Mouse (Mus musculus): ENCODE data around the gene C87436.

C87436 gene

DNA sequence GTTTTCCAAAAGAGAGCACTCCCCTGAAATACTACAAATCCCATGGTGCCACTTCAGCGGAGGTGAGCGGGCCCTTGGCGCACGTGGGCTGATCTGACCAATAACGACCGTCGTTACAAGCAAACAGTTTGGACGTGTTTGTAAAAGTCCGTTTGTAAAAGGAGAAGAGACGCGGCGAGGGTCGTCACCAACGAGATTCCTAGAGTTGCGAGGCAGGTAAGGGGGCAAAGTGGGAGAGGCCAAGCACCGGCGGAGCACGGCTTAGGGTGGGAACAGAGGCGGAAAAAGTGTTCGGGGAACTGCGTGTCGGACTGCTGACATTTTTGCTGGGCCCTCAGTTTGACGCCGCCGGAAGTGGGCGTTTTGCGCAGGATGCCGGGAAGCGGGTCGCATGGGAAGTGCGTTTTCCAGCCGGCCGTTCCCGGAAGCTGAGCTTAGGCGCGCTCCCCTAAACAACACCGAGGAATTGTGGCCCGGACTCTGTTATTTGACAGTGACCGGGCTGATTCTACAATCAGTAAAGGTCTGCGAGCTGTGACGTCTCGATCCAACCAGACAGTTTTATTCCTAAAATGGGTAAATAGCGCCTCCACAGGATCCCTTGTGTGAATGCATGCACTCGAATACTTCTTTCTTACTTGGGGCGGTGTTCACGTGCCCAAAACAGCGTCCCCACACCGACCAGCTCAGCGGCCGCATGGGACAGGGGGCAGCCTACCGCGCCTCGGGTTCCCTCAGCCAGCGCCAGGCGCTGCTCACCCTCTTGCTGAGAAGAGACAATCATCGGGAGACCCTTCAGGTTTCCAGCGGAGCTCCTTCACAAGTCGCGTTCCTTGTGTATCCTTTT is at the start of gene C87436:
Gene C87436 (plus strand): TSS at position 103 of the 847 bp plus-strand sequence.
- TF ChIP-seq GATA4 (IDR thresholded peaks at IDR 0.05; ENCODE audit: insufficient replicate concordance, low read length), result no peak

DNA sequence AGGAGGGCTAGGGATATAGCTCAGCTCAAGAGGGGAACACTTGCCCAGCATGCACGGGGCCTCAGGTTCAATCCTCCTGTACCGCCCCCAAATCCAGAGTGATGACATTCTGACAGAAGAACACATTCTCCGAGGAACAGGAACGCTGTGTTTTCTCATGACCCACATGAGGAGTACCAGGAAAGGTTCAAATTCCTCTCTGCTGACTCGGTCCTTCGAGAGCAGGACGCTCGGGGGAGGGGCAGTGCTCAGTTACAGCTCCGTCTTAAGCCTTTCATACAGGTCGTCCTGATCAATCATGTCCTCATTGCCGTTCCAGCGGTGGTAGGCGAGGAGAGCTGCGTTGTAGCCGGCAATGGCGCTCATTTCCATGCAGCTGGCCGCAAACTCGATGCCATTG is 49.7 kb upstream of the C87436 start:
- no peak for TF ChIP-seq GATA4 (IDR thresholded peaks at IDR 0.05; ENCODE audit: insufficient replicate concordance, low read length)

DNA sequence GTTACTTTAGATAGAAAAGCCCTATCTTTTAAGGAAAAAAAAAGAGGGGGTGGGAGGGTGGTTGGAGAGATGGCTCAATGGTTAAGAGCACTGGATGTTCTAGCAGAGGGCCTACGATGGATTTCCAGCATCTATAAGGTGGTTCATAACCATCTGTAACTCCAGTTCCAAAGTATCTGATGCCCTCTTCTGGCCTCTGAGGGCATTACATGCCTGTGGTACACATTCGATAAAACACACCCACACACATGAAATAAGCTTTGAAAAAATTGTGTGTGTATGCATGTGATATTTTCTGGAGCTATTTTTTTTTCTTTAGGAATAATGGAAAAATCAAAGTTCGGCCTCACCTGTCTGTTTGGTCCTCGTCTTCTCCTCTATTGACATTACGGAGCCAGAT is 46.8 kb upstream of the C87436 start:
- no peak for TF ChIP-seq GATA4 (IDR thresholded peaks at IDR 0.05; ENCODE audit: insufficient replicate concordance, low read length)

DNA sequence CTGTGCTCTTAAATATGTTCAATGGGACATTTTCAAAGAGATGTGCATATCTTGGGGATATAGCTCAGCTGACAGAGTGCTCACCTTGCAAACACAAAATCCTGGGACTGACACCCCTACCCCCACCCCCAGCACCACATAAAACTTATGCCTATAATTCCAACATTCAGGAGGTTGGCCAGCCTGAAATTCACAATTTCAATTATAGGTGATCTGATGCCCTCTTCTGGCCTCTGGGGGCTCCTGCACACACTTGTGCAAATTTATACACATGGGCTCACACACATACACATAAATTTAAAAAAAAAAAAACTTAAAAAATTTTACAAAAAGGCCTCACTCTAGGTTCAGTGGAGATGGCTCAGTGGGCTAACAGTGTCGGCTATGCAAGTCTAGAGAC is 45.0 kb upstream of the C87436 start:
- TF ChIP-seq GATA4 (IDR thresholded peaks at IDR 0.05; ENCODE audit: insufficient replicate concordance, low read length), result no peak

GRCm38 (mm10) chr6:86394078-86394720 is 44.0 kb upstream of the C87436 start:
- TF ChIP-seq GATA4 (IDR thresholded peaks at IDR 0.05; ENCODE audit: insufficient replicate concordance, low read length), result no peak

DNA sequence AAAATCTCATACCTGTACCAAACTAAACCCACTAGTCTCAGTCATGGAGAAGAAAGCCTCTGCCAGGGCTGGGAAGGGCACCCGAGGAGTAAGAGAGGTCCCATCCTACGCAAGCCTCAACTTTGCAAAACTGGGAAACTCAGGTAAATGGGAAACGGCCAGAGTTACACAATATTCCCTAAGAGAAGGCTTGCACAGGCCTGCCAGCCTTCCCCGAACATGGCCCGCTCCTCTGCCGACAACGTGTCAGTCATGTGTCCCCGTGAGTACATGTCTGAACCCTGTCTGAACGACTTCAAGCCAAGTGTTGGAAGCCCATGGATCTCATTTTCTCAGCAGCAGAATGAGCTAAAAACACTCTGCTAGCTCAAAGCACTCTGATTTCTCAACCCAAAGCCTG is 43.2 kb upstream of the C87436 start:
- no peak for TF ChIP-seq GATA4 (IDR thresholded peaks at IDR 0.05; ENCODE audit: insufficient replicate concordance, low read length)

DNA sequence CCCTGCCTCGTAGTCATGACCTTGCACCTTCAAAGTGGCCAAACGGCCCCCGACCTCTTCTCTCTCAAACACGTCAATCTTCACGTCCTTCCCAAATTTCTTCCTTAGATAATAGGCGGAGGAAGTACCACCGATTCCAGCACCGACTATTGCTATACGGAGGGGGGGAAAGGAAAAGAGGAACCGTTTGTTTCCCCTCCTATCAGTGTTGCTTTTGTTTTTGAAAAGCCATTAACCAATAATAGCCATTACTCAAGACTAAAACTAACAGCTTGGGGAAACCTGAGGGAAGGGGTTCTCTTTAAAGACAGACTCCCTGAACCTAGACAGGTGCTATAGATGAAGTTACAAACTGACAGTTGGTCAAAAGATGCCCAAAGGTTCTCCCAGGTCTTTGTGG is 42.2 kb upstream of the C87436 start:
- no peak for TF ChIP-seq GATA4 (IDR thresholded peaks at IDR 0.05; ENCODE audit: insufficient replicate concordance, low read length)

DNA sequence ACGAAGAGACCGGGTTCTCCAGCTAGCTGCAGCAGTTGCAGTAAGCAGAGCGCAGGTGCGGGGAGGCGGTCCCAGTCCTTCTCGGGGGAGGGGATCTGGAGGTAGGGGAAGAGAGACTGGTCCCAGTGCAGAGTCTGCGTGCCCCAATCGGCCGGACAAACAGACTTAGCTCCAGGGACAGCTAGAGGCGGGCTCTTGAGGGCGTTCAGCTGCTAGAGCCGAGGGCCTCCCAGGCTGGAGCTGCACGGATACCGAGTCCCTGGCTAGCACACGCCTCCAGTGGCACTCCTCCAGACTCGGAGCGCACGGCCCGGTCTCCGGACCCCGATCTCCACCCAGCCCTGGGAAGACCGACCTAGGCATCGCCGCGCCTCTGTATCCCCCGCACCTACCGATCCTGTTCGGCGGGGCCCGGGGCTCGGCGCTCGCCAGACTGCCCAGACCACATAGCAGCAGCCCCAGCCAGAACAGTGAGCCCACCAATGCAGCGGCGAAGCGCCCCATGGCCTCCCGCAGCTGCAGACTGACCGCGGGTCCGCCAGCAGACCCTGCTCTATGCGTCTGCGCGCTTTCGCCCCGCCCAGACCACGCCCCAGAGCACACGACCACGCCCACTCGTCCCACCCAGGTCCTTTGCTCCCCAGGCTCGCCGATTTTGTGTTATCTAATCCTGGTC is 41.5 kb upstream of the C87436 start, which contains the start of gene Pcyox1:
Gene Pcyox1 (minus strand): TSS at position 574 of the 676 bp plus-strand sequence.
- peak; percentile 24; the same call in 1 of the 2 replicates for TF ChIP-seq GATA4 (IDR thresholded peaks at IDR 0.05; ENCODE audit: insufficient replicate concordance, low read length)

DNA sequence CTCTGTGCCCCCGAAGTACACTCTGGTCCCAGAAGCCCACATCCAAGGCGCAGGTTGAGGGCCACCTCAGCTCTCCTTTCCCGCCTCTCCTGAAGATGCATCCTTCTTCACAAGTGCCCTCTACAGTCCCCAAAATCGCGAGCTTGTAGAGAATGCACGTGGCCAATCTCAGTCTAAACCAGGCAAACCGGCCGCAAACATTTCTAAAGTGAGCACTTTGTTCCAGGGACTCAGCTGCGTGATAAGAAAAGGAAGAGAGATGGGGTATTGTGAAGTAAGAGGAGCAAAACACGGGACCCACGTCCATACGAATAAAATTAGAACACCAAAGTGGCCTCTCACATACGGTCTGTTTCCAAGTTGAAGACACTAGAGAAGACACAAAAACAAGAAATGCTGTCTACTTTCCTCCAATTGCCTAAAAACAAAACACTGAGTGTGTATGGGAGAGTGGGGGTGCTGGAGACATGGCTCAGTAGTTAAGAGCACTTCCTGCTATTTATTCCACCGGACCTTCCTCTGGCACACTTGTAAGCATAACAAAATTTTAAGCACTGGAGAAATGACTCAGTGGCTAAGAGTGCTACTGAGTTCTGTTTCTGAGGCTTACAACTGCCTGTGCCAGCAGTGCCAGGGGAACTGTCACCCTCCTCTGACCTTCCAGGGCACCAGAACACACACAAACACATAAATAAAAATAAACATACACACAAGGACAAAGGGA is 40.8 kb upstream of the C87436 start:
- TF ChIP-seq GATA4 (IDR thresholded peaks at IDR 0.05; ENCODE audit: insufficient replicate concordance, low read length), result peak; percentile 1; the same call in 1 of the 2 replicates

DNA sequence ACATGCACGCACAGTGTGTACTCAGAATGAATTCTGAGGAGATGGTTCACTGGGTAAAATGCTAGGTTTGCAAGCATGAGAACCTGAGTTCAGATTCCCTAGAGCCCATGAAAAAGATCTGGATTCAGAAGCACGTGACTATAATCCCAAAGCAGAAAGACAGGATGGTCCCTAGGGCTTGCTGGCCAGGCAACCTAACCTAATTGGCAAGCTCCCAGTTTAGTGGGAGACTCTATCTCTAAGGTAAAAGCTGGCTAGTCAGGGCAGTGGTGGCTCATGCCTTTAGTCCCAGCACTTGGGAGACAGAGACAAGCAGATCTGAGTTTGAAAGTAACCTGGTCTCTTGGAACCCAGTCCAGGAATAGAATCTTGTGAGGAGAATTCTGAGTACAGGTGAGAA is 39.2 kb upstream of the C87436 start:
- TF ChIP-seq GATA4 (IDR thresholded peaks at IDR 0.05; ENCODE audit: insufficient replicate concordance, low read length), result no peak

GRCm38 (mm10) chr6:86399995-86400394 is 38.2 kb upstream of the C87436 start:
- TF ChIP-seq GATA4 (IDR thresholded peaks at IDR 0.05; ENCODE audit: insufficient replicate concordance, low read length), result no peak

DNA sequence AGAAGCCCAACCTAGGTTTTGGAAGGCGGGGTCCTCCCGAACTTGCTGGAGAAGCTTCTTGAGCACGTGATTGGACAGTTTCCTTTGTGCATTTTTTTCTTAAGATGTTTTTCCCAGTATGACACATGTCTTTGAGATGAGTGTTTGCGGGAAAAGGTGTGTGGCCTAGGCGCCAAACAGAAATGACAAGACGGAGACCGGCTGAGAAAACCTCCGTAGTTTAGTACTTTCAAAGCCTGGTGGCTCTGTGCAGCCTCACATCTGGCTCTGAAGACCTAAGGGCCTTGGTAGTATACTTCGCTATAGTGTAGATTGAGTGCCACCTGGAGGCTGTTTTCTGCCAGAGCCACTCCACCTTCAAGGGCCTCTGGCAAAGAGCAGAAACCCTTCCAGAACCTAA is 37.2 kb upstream of the C87436 start:
- no peak for TF ChIP-seq GATA4 (IDR thresholded peaks at IDR 0.05; ENCODE audit: insufficient replicate concordance, low read length)

- no peak for TF ChIP-seq GATA4 (IDR thresholded peaks at IDR 0.05; ENCODE audit: insufficient replicate concordance, low read length)
Observed at GRCm38 (mm10) chr6:86402681-86403607, 35.2 kb upstream of the C87436 start.

DNA sequence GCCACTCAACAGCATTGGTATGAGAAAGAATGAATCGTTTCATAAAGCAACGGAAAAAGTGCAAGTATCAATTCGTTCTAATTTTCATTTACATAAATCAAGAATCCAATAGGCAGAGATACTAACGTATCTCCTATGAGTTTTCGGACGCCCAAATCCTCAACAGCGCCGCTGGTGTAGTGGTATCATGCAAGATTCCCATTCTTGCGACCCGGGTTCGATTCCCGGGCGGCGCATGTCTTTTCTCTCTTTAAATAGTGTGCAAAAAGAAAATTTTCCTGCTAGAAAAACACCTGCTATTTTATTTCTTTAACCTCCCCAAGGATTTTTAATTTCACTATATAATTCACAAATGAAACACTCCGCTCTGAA is 34.5 kb upstream of the C87436 start:
- no peak for TF ChIP-seq GATA4 (IDR thresholded peaks at IDR 0.05; ENCODE audit: insufficient replicate concordance, low read length)

Measured in liver, adult (tissue).